Mouse (Mus musculus) embryonic fibroblast, embryonic 13.5 days (primary cell): ENCODE measurements around the gene Pkn3.

ENCODE experiments used
- CTCF ChIP-seq: IDR thresholded peaks from 2 replicates; pipeline ENCODE4 v1.5.1; 2011; ENCODE audit warnings: mild to moderate bottlenecking, control low read depth, low read length, moderate library complexity, borderline replicate concordance; ENCODE audit not compliant: insufficient read depth
- POLR2A ChIP-seq: IDR thresholded peaks from 2 replicates; pipeline ENCODE4 v1.6.1; 2011; ENCODE audit warnings: low read depth, mild to moderate bottlenecking, control low read depth, low read length, moderate library complexity

DNA sequence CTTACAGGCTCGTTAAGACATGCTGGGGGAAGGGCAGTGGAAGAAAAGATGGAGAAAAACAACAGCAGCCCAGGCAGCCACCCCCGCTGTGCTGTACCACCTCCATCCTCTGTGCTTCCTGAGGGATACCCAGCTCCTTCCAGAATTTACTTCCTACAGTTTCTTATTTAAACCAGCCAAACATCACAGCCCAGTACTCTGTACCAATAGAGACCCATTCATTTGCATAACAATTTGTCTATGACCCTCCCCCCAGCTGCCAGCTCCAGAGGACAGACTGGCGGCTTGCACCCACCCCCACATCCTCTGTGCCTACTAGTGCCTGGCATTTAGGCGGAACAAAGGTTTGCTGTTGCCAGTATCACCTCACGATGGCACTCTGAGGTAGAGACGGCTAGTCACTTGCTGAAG, 42.2 kb downstream of the Pkn3 start:
- no peak for TF ChIP-seq CTCF
- TF ChIP-seq POLR2A: no peak
